Mouse (Mus musculus): ENCODE measurements around the gene Kti12.
A peak's percentile ranks its signal among the peaks of the same experiment; 100 is the strongest.

The Kti12 gene

GRCm38 (mm10) chr4:108847715-108848504, at the start of gene Kti12:
Gene Kti12, plus strand, starts transcription at chr4:108847785.
- peak; percentile 53 to 71 for DNase-seq

DNA sequence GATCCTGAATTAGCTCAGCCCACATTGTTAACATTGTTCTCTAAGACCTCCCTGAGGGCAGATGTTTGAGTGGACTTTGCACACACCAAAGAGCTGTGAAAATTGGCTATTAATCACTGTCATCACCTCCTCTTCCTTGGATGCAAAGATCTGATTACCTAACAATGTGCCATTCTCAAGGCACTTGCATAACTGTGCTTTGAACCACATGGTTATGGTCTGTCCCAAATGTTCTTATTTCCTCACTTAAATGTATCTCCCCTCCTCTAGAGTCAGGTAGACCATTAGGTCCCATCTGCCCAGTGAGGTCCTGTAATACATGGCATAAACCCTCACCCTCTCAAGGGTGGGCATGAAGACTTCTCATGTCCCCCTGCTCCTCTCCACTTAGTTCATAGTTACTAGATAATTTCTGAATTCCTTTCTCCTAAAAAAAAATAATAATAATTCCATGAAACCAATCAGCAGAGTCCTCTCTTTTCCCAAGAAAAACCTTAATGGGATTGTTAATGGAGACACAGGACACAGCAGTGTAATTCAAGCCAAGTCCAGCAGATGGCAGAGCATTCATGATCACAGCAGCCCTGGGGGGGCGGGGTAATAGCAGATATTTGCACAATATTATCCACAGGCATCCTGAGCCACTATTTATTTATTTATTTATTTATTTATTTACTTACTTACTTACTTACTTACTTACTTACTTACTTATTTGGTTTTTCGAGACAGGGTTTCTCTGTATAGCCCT, 49.3 kb upstream of the Kti12 start:
- peak in 1 of 2 experiments; percentile 4 for DNase-seq

- no peak for DNase-seq
These were observed 44.0 kb upstream of the Kti12 start for GRCm38 (mm10) chr4:108803535-108803934.

- DNase-seq = no peak
These were observed 36.4 kb upstream of the Kti12 start for GRCm38 (mm10) chr4:108811142-108811541.

DNA sequence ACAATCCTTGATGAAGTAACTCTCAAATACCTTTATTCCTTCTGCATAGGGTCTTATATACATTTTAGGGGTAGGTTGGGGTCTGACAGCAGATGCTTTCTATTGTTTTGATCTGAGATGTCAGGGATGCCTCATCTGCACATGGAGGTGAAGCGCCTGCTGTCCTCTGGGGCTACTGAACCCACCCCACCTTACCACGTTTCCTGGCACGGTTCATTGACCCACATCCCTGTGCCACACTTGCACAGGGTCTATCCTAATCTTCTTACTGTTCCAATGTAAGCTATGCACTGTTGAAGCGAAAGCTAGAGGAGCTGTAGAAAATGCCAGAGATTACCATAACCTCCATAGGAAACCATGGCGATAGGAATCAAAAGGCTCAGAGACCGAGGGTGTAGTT, 36.0 kb upstream of the Kti12 start:
- no peak for DNase-seq

GRCm38 (mm10) chr4:108825677-108826076, 21.9 kb upstream of the Kti12 start:
- no peak for DNase-seq

DNA sequence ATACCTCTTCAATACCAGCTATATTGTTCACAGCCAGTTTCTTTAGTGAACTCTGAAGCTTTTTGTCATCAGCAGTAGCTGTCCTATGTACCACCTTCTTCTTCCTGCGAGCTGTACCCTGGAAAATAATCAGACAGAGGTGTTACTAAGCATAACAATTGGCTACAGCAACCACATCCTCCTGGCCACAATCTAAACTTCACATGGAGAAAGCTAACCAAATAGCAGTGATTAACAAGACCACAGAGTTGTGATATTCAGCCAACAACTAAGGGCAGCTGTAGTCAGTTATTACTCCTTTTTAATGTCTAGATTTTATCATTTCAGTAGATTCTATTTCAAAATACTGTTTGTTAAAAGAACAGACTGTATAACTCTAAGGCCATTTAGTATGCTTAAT, 21.5 kb upstream of the Kti12 start:
- no peak for DNase-seq

- DNase-seq = no peak
These were observed 20.9 kb upstream of the Kti12 start for GRCm38 (mm10) chr4:108826643-108827042.

DNA sequence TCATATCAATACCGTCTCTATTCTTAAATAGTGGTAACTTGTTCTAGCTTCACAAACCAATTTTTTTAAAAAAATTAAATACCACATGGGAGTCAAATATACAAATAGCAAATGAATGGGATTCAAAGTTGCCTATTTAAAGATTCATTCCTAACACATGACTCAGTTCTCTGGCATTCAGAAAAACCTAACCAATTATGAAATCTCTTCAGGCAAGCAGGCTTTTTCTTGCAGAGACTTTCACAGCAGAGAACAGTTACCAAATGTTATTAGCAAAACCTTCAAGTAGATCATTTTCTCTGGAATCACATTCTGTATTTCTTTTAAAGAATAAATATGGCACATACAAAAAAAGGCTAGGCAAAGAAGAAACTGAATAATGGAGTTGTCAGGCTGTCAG, 16.9 kb upstream of the Kti12 start:
- no peak for DNase-seq

- DNase-seq = peak; percentile 82 to 87
These were observed 14.4 kb upstream of the Kti12 start, which contains the start of gene Btf3l4 for GRCm38 (mm10) chr4:108832916-108833827. Gene Btf3l4, minus strand, starts transcription at chr4:108833614.

DNA sequence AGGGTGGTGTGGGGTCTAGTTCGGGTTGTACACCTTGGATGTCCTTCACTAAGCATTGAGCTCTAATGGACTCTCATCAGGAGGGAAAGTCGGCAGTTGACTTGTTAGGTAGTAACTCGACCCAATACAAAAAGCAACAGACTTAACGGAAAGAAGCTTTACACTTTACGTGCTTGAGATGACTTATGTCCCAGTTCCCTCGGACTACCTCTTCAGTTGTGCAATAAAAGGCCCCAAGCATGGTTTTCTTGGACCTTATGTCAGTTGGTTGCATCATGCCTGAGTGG, 13.8 kb upstream of the Kti12 start:
- no peak for DNase-seq

DNA sequence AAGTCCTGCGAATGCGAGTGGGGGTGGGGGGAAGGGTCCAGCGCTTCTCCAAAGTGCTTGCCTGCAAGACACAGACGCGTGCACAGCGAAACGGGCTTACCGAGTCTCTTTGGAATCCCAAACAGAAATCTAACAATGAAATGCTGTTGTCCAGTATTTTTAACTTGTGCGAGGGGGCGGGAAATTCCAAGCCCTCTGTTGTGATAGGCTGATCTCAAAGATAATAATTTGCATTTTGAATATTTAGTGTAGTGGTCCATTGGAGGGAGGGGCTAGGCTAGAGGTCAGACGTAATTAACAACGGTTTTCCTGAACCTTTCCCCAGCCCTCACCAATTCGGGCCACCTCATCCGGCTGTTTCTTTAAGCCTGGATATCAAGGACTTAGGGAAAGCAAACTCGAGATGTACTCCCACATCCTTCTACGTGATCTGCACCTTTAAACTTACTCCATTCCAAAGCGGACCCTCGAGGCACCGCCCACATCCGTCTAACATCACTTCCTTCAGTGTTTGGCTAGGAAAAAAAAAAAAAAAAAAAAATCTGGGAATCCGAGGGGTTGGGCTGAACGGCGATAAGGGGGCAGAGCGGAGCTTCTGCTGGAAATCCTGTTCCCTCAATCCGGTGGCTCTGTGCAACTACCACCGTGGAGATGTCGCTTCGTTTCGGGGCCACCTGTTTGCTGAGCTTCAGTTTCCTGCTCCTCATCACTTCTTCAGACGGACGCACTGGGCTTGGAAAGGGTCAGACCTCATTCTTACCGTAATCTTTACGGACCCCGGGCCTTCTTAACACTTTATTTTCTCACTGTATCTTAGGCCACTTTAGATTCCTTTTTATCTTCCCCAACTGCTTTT, 13.2 kb upstream of the Kti12 start, which contains the start of gene Txndc12:
TSS of gene Txndc12 (plus strand) at position 487 of the 856 bp plus-strand sequence.
- DNase-seq = peak; percentile 64 to 77

DNA sequence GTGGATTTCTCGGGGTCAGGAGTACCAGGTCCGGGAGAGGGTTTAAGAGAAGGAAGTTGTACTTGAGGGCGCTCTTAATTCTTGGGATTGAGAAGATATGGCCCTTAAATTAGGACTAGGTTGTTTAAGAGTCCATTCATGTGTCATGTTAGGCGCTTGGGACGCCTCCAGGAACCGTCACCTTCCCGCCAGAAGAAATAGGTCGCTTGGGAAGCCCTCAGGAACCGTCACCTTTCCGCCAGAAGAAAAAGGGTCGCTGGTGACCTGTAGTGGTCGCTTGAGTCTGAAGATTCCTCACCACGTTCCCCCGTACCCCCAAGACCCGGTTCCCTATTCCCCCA, 12.6 kb upstream of the Kti12 start:
- peak; percentile 4 to 19 for DNase-seq

DNA sequence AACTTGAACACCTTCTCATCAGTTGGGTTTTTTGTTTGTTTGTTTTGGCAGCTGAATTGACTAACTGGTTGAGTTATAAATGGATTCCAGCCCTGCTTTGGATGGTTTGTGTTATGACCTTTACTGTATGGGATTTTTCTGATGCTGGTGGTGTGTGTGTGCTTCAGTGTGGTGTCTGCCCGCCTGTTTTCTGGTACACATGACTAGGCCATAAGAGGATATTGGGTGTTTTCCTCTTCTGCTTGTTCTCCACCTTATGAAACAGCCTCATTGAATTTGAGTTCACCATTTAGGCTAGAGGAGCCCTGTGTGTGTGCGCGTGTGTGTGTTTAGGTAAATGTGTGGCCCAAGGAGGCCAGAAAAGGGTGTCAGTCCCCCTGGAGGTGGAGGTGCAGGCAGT, 12.1 kb upstream of the Kti12 start:
- no peak for DNase-seq

- no peak for DNase-seq
These were observed 9.6 kb upstream of the Kti12 start for GRCm38 (mm10) chr4:108838031-108838430.

- DNase-seq = no peak
These were observed 5.5 kb upstream of the Kti12 start for GRCm38 (mm10) chr4:108841920-108842578.

GRCm38 (mm10) chr4:108843336-108843735, 4.2 kb upstream of the Kti12 start:
- no peak for DNase-seq

DNA sequence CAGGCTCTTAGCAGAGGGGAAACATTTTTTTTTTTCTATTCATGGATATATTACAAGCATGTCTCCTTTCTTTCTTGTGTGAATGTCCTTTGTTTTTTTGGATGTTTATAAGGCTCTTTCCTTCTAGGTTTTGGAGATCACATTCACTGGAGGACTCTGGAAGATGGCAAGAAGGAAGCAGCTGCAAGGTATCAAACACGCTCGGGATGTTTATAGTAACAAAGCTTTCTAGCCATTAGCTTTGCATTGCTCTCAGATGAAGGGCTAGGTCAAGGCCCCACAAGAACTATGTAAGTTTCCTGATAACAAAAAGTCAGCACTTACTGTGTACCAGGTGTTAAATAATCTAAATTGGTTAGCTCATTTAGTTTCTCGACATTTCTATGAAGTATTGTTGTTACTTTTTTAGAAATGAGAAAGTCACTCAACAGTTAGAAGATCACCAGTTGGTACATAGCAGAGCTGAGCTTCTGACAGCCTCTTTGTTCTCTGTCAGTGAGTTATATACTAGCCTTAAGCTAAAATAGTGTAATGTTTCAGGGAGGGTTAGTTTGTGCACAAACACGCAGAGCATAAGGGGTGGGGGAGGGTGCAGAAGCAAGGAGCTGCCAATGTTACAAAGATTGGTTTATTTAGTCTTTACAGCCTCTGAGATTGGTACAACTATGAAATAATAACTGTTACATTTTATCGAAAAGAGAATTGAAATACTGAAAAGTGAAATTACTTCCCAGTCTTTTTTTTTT, 1.6 kb upstream of the Kti12 start:
- no peak for DNase-seq

DNA sequence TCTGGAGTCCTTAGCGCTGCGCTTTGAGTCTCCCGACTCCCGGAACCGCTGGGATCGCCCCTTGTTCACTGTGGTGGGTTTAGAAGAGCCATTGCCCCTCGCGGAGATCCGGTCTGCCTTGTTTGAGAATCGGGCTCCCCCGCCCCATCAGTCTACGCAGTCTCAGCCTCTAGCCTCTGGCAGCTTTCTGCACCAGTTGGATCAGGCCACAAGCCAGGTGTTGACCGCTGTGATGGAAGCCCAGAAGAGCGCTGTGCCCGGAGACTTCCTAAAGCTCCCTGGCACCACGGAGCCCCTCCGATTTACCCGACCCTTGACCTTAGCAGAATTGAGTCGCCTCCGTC, 892 bp downstream of the Kti12 start, which contains the start of gene A730015C16Rik:
TSS of gene A730015C16Rik (minus strand) at position 115 of the 344 bp plus-strand sequence.
- peak in 1 of 2 experiments; percentile 11 for DNase-seq

DNA sequence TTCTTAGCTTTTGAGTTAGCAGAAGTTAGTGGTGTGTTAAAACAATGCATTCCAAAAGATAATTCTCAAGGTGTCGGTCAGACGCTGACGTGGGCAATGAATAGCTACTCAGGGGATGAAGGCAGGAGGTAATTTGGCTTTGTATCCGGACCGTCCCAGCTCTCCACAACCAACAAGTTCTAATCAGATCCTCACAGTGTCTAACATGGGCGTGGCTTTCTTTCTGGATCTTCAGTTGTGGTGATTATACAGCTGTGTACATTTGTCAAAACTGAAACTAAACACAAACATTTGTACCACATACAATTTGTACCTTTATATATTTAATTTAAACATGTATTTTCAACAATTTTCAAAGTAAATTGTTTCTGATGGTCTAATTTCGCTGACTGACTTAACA, 19.2 kb downstream of the Kti12 start:
- no peak for DNase-seq
